Comparison of ENCODE assay signal across 25 mouse cellular contexts in the genomic region with DNA sequence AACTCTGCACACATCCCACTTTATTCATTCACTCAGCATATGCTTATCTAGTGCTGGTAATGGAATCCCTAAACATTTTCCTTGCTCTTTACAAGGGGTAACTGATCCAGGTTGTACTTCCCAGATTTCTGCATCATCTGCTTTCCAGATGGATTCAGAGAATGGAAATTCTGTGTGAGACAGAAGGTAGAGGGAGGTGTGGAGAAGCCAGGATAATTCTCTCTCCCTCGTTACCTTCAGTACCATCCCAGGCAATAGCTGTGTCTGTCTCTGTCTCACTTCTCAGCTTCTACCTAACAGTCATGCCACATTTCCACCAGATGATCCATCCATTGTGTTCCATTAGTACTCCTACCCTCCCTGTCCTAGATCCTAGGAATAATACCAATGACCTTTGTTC.
"Had no signal": no experiment of that assay in that cellular context is flagged by ENCODE, and none has a peak within 500 bp of the region (broad histone marks: within the 10 kb centered on the region; RNA-seq: fewer than 3 reads in every experiment).

No protein-coding gene starts in this region.

- H3K27me3 ChIP-seq: hindbrain, embryonic 12.5 days; intestine, embryonic 15.5 days; limb, embryonic 12.5 days; liver, embryonic 12.5 days had no signal

- H3K4me2 ChIP-seq: heart, embryonic 11.5 days; hindbrain, embryonic 12.5 days; hindbrain, embryonic 14.5 days; intestine, embryonic 15.5 days; limb, embryonic 12.5 days; liver, embryonic 12.5 days had no signal

- H3K36me3 ChIP-seq: hindbrain, embryonic 10.5 days; hindbrain, embryonic 12.5 days; intestine, embryonic 15.5 days; limb, embryonic 10.5 days; limb, embryonic 12.5 days; liver, embryonic 12.5 days had no signal

- ATAC-seq: forebrain, postnatal 0 days; hindbrain, embryonic 16.5 days; inflammation-experienced regulatory T-cells, adult 6 months; intestine, embryonic 15.5 days; intestine, postnatal 0 days; liver, embryonic 12.5 days had no signal

- H3K9ac ChIP-seq: forebrain, postnatal 0 days; hindbrain, embryonic 12.5 days; hindbrain, embryonic 14.5 days; intestine, embryonic 15.5 days; limb, embryonic 12.5 days; liver, embryonic 12.5 days; liver, embryonic 14.5 days had no signal

- H3K4me3 ChIP-seq: heart, adult 2 months; hindbrain, embryonic 10.5 days; hindbrain, embryonic 12.5 days; intestine, embryonic 15.5 days; left cerebral cortex, adult 2 months; limb, embryonic 10.5 days; limb, embryonic 12.5 days; liver, embryonic 12.5 days had no signal

- DNase-seq: forebrain, postnatal 0 days; gastrocnemius, postnatal 14 days; gastrocnemius, postnatal 36 days; heart, adult 11 months; heart, adult 2 months; heart, postnatal 10 days; heart, postnatal 4 days; kidney, adult 18-20 months; kidney, adult 8-10 months; kidney, postnatal 10 days; kidney, postnatal 25 days; kidney, postnatal 4 days had no signal

- H3K27ac ChIP-seq: heart, adult 2 months; hindbrain, embryonic 10.5 days; hindbrain, embryonic 12.5 days; hindbrain, embryonic 14.5 days; intestine, embryonic 15.5 days; left cerebral cortex, adult 2 months; limb, embryonic 10.5 days; limb, embryonic 12.5 days; liver, embryonic 12.5 days; liver, embryonic 14.5 days had no signal

- H3K4me1 ChIP-seq: hindbrain, embryonic 10.5 days; hindbrain, embryonic 12.5 days; intestine, embryonic 15.5 days; limb, embryonic 10.5 days; limb, embryonic 12.5 days; liver, embryonic 12.5 days had no signal

- H3K9me3 ChIP-seq: hindbrain, embryonic 10.5 days; hindbrain, embryonic 12.5 days; intestine, embryonic 15.5 days; limb, embryonic 10.5 days; limb, embryonic 12.5 days; liver, embryonic 12.5 days had no signal
